Mouse (Mus musculus) embryonic fibroblast, embryonic 13.5 days (primary cell): ENCODE results near the gene Coq8a.

Experiments
- CTCF ChIP-seq: IDR thresholded peaks from 2 replicates; pipeline ENCODE4 v1.5.1; 2011; ENCODE audit warnings: mild to moderate bottlenecking, control low read depth, low read length, moderate library complexity, borderline replicate concordance; ENCODE audit not compliant: insufficient read depth
- POLR2A ChIP-seq: IDR thresholded peaks from 2 replicates; pipeline ENCODE4 v1.6.1; 2011; ENCODE audit warnings: low read depth, mild to moderate bottlenecking, control low read depth, low read length, moderate library complexity

GRCm38 (mm10) chr1:180229906-180230305, 30.5 kb upstream of the Coq8a start:
- no peak for TF ChIP-seq POLR2A
- no peak for TF ChIP-seq CTCF
